Mouse (Mus musculus): Measurements from ENCODE around the gene Nox4. TPM values are rescaled to one million over a fixed set of nuclear protein-coding genes. Genes with fewer than 3 reads are reported as not detected.

Nox4 gene
- not detected in 2 replicates for total RNA-seq (2014; fragmentation: Nextera tagmentation)
- not detected in 2 replicates for total RNA-seq (2017)

GRCm38 (mm10) chr7:87245856-87246579, at the start of gene Nox4:
TSS of gene Nox4 (plus strand) at chr7:87246096.
- no peak for ATAC-seq (replicated peaks; ENCODE audit: low FRiP score, low TSS enrichment, poor library complexity, severe bottlenecking)

GRCm38 (mm10) chr7:87204751-87205150, 41.1 kb upstream of the Nox4 start:
- no peak for ATAC-seq (replicated peaks; ENCODE audit: low FRiP score, low TSS enrichment, poor library complexity, severe bottlenecking)

GRCm38 (mm10) chr7:87221712-87222111, 24.2 kb upstream of the Nox4 start:
- no peak for ATAC-seq (replicated peaks; ENCODE audit: low FRiP score, low TSS enrichment, poor library complexity, severe bottlenecking)

GRCm38 (mm10) chr7:87222751-87223150, 23.1 kb upstream of the Nox4 start:
- ATAC-seq (replicated peaks; ENCODE audit: low FRiP score, low TSS enrichment, poor library complexity, severe bottlenecking), result no peak

- no peak for ATAC-seq (replicated peaks; ENCODE audit: low FRiP score, low TSS enrichment, poor library complexity, severe bottlenecking)
Observed at GRCm38 (mm10) chr7:87225617-87226016, 20.3 kb upstream of the Nox4 start.

- no peak for ATAC-seq (replicated peaks; ENCODE audit: low FRiP score, low TSS enrichment, poor library complexity, severe bottlenecking)
Observed at GRCm38 (mm10) chr7:87227051-87227948, 18.6 kb upstream of the Nox4 start.

GRCm38 (mm10) chr7:87229502-87229901, 16.4 kb upstream of the Nox4 start:
- no peak for ATAC-seq (replicated peaks; ENCODE audit: low FRiP score, low TSS enrichment, poor library complexity, severe bottlenecking)

- ATAC-seq (replicated peaks; ENCODE audit: low FRiP score, low TSS enrichment, poor library complexity, severe bottlenecking), result no peak
Observed at GRCm38 (mm10) chr7:87241139-87241538, 4.8 kb upstream of the Nox4 start.

GRCm38 (mm10) chr7:87246580-87246934, 661 bp downstream of the Nox4 start:
- ATAC-seq (replicated peaks; ENCODE audit: low FRiP score, low TSS enrichment, poor library complexity, severe bottlenecking), result no peak

GRCm38 (mm10) chr7:87246940-87247339, 1.0 kb downstream of the Nox4 start:
- ATAC-seq (replicated peaks; ENCODE audit: low FRiP score, low TSS enrichment, poor library complexity, severe bottlenecking), result no peak

- ATAC-seq (replicated peaks; ENCODE audit: low FRiP score, low TSS enrichment, poor library complexity, severe bottlenecking), result no peak
Observed at GRCm38 (mm10) chr7:87247926-87248325, 2.0 kb downstream of the Nox4 start.

GRCm38 (mm10) chr7:87252071-87252470, 6.2 kb downstream of the Nox4 start:
- no peak for ATAC-seq (replicated peaks; ENCODE audit: low FRiP score, low TSS enrichment, poor library complexity, severe bottlenecking)

- ATAC-seq (replicated peaks; ENCODE audit: low FRiP score, low TSS enrichment, poor library complexity, severe bottlenecking), result no peak
Observed at GRCm38 (mm10) chr7:87277225-87277624, 31.3 kb downstream of the Nox4 start.

- ATAC-seq (replicated peaks; ENCODE audit: low FRiP score, low TSS enrichment, poor library complexity, severe bottlenecking), result no peak
Observed at GRCm38 (mm10) chr7:87303726-87304315, 57.9 kb downstream of the Nox4 start.

GRCm38 (mm10) chr7:87321571-87321970, 75.7 kb downstream of the Nox4 start:
- ATAC-seq (replicated peaks; ENCODE audit: low FRiP score, low TSS enrichment, poor library complexity, severe bottlenecking), result no peak

GRCm38 (mm10) chr7:87322085-87322484, 76.2 kb downstream of the Nox4 start:
- ATAC-seq (replicated peaks; ENCODE audit: low FRiP score, low TSS enrichment, poor library complexity, severe bottlenecking), result no peak

GRCm38 (mm10) chr7:87330782-87331558, 85.1 kb downstream of the Nox4 start:
- ATAC-seq (replicated peaks; ENCODE audit: low FRiP score, low TSS enrichment, poor library complexity, severe bottlenecking), result no peak

- ATAC-seq (replicated peaks; ENCODE audit: low FRiP score, low TSS enrichment, poor library complexity, severe bottlenecking), result no peak
Observed at GRCm38 (mm10) chr7:87345598-87345997, 99.7 kb downstream of the Nox4 start.

- ATAC-seq (replicated peaks; ENCODE audit: low FRiP score, low TSS enrichment, poor library complexity, severe bottlenecking), result no peak
Observed at GRCm38 (mm10) chr7:87352818-87353217, 106.9 kb downstream of the Nox4 start.

- no peak for ATAC-seq (replicated peaks; ENCODE audit: low FRiP score, low TSS enrichment, poor library complexity, severe bottlenecking)
Observed at GRCm38 (mm10) chr7:87367834-87368233, 121.9 kb downstream of the Nox4 start.

Measured in megakaryocyte-erythroid progenitor cell, adult 5-6 weeks (primary cell).